Mouse (Mus musculus) telencephalon, adult 2 months (tissue): Measurements from ENCODE around the gene Myh6.
"Not testable (repeated sequence)": the region's sequence is repeated elsewhere in the genome, so short reads cannot be mapped to it uniquely, and the experiment has no call there.

Experiments
- DNase-seq: peaks from one replicate; pipeline ENCODE4 v3.0.0-alpha.2; 2011; ENCODE audit warnings: low read depth, low spot score

The Myh6 gene

DNA sequence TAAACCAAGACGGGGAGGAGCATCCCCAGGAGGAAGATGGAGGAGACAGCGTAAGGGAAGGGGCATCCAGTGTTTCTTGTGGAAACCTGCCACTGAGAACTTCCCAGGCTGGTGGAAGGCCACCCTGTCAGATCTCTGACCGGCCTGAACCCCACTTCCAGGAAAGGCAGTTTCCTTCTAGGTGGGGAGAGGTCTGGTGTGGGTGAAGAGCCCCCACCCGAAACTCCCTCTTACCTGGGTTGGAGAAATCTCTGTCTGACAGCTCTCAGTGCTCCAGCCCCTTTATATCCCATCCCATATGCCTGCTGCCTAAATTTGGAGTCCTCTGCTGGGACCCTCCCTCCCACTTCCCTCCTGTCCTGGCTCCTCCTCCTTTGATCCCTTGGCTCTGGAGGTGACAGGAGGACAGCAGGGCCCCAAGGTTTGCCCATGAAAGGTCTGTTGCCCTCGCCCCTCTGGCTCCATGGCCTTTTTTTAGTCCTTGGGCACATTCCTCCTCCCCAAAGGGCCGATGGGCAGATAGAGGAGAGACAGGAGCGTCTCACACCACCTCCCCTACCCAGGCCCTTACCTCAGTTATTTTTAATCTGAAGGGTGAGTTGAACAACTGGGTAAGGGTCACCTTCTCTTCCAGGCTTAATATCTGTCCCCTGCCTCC lies at the start of gene Myh6:
Gene Myh6, minus strand, starts transcription at position 608 of the 658 bp plus-strand sequence.
- no peak for DNase-seq

- no peak for DNase-seq
Observed at GRCm38 (mm10) chr14:55015767-55016111, 49.0 kb upstream of the Myh6 start.

- peak; percentile 100 for DNase-seq
Observed at GRCm38 (mm10) chr14:55014991-55015766, 48.5 kb upstream of the Myh6 start, which contains the start of gene Ngdn. Gene Ngdn (plus strand): TSS chr14:55015454.

DNA sequence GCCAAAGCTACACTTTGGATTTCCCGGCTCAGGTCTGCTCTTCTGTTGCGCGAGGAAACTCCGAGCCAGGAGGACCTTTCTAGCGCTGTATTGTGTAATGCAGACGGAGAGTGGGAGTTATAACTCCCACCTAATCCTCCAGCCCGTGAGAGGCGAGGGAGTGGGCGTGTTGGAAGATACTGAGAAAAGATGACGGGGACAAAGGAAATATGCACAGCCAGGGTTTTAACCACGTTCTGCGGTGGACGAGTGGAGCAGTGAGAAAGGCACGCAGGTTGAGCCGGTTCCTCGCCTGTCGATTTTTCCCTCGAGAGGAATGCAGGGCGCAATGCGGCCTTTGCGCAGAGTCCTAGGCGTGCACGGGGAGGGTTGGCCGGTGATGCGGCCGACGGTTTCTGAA lies 47.9 kb upstream of the Myh6 start:
- peak; percentile 68 for DNase-seq

GRCm38 (mm10) chr14:55011116-55011515 lies 44.4 kb upstream of the Myh6 start:
- DNase-seq, result no peak

- DNase-seq, result no peak
Observed at GRCm38 (mm10) chr14:55008417-55008816, 41.7 kb upstream of the Myh6 start.

DNA sequence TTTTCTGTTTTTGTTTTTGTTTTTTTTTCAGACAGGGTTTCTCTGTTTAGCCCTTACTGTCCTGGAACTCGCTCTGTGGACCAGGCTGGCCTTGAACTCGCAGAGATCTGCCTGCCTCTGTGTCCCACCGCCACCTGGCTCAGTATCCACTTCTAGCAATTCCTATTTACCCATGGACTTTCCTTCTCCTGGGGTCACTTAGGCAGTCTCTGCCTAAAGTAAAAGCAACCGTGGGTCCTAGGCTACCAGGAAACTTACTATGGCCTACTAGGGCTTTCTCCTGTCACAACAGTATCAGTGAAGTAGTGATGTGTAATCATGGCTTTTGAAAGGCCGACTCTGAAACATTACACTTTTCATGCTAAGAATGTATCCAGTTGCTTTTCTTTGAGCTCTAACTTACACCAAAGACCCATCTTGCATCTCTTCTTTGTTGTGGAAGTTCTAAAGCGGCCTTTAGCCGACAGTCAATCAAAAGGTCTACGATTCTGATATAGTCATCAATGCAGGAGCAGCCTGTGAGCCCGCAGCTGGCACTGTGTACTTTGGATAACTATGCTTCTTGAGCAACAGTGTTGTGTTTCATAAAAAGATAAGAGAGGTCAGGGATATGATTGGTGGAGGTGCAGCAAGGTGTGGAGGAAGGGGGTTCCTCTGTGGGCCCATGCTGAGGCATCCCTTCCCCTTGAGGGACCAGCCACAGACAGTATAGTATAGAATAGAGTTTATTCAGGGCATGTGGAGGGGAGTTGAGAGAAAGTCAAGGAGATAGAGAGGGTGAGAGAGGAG lies 40.6 kb upstream of the Myh6 start:
- DNase-seq, result no peak

DNA sequence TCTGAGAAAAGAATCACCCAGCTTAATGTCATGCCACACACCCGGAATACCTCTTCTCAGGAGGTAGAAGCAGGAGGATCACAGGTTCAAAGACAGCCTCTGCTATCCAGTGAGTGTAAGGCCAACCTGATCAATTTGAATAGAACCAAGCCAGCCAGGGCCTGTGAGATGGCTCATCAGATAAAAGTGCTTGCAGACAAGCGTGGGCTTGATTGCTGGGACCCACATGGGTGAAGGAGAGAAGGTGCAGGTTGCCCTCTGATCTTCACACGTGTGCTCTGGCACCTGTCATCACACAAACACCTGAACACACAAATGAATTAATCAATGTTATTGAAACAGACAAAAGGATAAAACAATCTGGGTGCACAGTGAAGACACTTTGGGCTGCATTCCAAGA lies 39.8 kb upstream of the Myh6 start:
- no peak for DNase-seq

DNA sequence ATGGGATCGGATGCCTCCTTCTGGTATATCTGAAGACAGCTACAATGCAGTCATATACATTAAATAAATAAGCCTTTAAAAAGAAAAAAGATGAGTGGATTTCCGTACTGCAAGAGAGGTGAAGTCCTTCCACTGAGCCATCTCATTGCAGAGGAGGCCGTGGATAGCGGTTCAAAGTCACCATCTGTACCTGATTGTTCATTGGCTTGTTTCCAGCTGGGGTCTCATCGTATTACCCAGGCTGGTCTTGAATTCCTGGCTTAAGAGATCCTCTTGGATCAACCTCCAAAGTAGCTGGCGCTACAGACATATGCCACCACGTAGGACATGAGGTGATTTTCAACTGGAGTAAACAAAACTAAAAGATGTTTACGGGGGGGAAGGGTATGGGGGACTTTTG lies 39.2 kb upstream of the Myh6 start:
- no peak for DNase-seq

GRCm38 (mm10) chr14:55005506-55005905 lies 38.8 kb upstream of the Myh6 start:
- DNase-seq, result no peak

- DNase-seq, result no peak
Observed at GRCm38 (mm10) chr14:55003878-55004855, 37.4 kb upstream of the Myh6 start.

DNA sequence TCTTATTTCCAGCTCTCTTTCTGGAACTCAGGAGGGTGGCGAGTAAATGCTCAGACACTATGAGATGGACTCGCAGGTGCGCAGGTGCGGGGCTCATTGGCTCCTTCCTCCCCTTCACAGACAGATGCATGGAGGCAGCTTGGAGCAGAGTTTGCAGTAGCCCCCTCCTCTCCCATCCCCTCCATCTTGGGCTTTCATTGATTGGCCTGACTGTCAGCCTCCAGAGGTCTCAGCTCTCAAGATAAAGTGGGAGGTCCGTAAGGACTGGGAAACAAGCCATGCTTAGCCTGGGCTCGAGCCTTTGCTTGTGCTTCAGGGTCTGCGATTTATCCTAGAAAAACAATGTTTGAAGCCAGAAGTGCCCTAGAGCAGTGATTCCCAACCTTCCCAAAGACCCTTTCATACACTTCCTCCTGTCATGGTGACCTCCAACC lies 36.0 kb upstream of the Myh6 start:
- DNase-seq, result no peak

DNA sequence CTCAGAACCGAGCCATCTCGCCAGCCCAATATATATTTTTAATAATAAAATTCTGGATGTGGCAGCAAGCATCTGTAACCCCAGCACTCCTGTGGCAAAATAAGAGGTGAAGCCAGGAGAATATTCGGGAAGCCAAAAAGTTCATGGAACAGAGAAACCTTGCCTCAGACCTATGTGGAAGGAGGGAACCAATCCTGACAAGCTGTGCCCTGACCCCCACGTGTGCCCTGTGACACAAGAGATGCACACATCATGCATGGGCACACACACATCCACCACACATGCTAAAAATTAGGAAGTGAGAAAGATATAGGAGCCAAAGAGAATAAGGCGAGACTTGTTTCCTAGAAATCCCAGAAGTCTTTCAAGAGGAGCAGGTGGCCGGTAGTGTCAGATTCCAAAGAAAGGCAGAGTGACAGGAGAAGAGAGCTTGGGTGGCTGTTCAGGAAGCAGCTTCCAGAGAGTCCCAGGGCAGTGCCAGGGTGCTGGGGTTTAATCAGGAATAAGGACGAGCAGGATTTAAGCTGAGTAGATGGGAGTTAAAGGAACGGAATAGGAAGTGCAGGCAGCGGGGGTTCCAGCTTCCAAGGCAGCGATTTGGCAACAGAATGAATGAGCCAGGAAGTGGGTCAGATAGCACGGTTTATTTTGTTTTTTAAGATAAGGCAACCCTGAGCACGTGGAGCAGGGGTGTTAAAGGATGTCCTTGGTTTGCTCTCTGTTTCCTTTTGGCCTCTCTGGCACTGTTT lies 35.4 kb upstream of the Myh6 start:
- no peak for DNase-seq

DNA sequence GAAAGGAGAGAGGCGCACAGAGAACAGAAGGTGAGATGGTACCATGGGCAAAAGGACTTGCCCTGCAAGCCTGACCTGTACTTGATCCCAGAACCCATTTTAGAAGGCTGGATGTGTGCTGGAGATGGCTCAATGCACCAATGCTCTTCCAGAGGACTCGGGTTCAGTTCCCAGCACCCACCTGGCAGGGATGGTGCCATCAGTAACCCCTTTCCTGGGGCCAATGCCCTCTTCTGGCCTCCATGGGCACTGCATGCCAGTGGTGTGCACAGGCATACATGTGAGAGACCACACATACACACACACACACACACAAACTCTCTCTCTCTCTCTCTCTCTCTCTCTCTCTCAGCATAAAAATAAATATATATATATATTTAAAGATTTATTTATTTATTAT lies 34.7 kb upstream of the Myh6 start:
- no peak for DNase-seq

DNA sequence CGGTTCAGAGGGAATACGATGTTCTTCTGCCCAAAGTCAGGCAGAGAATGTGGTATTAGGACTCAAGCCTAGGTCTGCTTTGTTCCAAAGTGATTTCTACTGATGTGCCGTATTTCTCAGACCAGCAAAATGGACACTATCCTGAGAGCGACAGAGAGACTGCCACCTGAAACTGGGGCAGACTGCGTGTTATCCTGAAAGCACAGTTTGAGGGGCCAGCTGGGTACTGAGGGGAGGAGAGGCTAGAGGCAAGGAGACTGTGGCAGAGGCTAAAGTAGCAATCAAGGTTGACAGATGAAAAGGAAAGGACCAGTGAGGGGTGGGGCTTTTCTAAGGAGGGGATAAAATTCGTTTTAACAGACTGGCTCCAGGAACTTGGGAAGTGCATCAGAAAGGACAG lies 34.1 kb upstream of the Myh6 start:
- no peak for DNase-seq

DNA sequence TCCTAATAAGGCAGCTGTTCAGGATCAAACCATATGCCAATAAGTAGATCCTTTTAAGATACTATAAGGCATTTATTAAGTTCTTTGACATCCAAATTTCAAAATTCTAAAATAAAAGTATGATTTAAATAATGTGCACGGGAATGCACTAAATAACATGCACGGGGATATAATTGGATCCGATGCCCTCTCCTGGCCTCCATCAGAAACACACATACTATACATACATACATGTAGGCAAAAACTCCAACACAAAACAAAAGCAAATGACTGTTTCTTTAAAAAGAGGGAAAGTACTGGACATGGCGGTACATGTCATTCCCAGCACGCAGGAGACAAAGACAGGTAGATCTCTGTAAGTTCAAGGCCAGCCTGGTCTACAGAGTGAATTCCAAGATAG lies 33.1 kb upstream of the Myh6 start:
- not testable (repeated sequence) for DNase-seq

- no peak for DNase-seq
Observed at GRCm38 (mm10) chr14:54998680-54999079, 32.0 kb upstream of the Myh6 start.

- no peak for DNase-seq
Observed at GRCm38 (mm10) chr14:54997297-54997696, 30.6 kb upstream of the Myh6 start.

DNA sequence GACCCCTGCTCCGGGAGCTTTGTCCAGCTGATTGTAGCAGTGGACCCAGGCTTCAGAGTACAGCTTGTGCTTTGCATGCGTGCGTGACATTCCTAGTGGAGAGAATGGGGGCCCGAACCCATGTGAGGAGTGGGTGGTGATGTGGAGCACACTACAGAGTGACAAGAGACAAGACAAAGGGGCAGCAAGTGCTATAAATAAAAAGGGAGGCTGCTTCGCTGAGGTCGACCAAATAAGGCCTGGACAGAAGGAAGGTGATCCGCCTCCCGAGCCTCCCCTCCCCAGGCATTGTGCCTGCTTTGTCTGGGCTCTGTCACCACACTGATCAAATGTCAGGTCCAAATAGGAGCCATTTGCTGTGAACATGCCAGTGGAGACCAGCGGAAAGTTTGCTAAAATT lies 30.1 kb upstream of the Myh6 start:
- no peak for DNase-seq

- DNase-seq, result peak; percentile 70
Observed at GRCm38 (mm10) chr14:54995457-54996138, 28.9 kb upstream of the Myh6 start.
